Mouse (Mus musculus) midbrain, embryonic 11.5 days (tissue): Measurements from ENCODE around the gene Efemp2. TPM values are rescaled to one million over a fixed set of nuclear protein-coding genes. Genes with fewer than 3 reads are reported as not detected.

Source experiments
- ATAC-seq: fragments of 200-750 bp; cut with Nextera tagmentation; 2 replicates; pipeline ENCODE4 v1.8.0; 2017; ENCODE audit warnings: moderate TSS enrichment, moderate library complexity; ENCODE audit not compliant: low FRiP score
- DNase-seq: peaks from one replicate; pipeline ENCODE4 v3.0.0; 2015; ENCODE audit warnings: low spot score; ENCODE audit errors: missing footprints
- H3K27ac ChIP-seq: fragments of 300-500 bp; sonication (generic); 2 replicates; pipeline ENCODE4 v1.5.1; 2014; ENCODE audit warnings: low read depth, low read length
- H3K27me3 ChIP-seq: fragments of 300-500 bp; sonication (generic); 2 replicates; pipeline ENCODE4 v1.6.1; 2014; ENCODE audit warnings: mild to moderate bottlenecking, low read length, moderate library complexity, mixed read lengths; ENCODE audit not compliant: control insufficient read depth, insufficient read depth
- H3K36me3 ChIP-seq: fragments of 300-500 bp; sonication (generic); 2 replicates; pipeline ENCODE4 v1.6.1; 2014; ENCODE audit warnings: mild to moderate bottlenecking, low read length, moderate library complexity, mixed read lengths; ENCODE audit not compliant: control insufficient read depth, insufficient read depth
- H3K4me1 ChIP-seq: fragments of 300-500 bp; sonication (generic); 2 replicates; pipeline ENCODE4 v1.6.1; 2014; ENCODE audit warnings: low read length; ENCODE audit not compliant: control insufficient read depth, insufficient read depth
- H3K4me2 ChIP-seq: fragments of 300-500 bp; sonication (generic); 2 replicates; pipeline ENCODE4 v1.6.1; 2014; ENCODE audit warnings: mild to moderate bottlenecking, moderate library complexity
- H3K4me3 ChIP-seq: fragments of 300-500 bp; sonication (generic); 2 replicates; pipeline ENCODE4 v1.5.1; 2014; ENCODE audit warnings: low read depth, low read length
- H3K9ac ChIP-seq: fragments of 300-500 bp; sonication (generic); 2 replicates; pipeline ENCODE4 v1.6.1; 2014; ENCODE audit warnings: low read length
- H3K9me3 ChIP-seq: fragments of 300-500 bp; sonication (generic); 2 replicates; pipeline ENCODE4 v1.6.1; 2016; ENCODE audit warnings: low read length; ENCODE audit not compliant: control insufficient read depth
- WGBS: fragments of 180-500 bp; shearing (Covaris S2); extraction: QIAGEN DNeasy Blood & Tissue Kit; methylation state at CpG from one replicate; pipeline ENCODE4 v1.1.7; 2014; 5-methylcytosine and 5-hydroxymethylcytosine counted together
- polyA plus RNA-seq: library from polyadenylated mRNA; unstranded; fragments of >200 nt; fragmentation: Nextera tagmentation; extraction: Ambion mirVana; gene quantifications from 2 replicates; pipeline ENCODE4 v1.2.1, GENCODE M21; 2014

Gene Efemp2
- polyA plus RNA-seq = 52.7 and 54.7 TPM in 2 replicates

DNA sequence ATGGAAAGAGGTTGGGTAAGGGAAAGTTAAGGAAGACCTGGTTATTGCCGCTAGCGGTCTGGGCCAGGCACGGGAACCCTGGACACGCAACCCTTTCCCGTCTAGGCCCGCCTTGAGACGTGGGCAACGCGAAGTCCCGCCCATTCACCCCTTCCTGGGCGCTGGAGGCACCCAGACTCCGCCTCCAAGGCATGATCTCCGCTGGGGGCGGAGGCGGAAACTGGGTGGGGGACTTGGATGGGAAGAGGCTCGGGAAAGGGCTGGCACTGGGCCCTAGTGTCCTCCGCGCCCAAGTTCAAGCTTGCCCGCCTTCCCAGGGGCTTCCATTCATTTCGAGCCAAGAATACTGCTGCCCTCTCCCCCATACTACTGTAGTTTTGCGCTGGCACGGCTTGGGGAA lies at the start of gene Efemp2:
Gene Efemp2, plus strand, starts transcription at position 235 of the 400 bp plus-strand sequence.
- H3K4me2 ChIP-seq = peak within 1 kb of the TSS; percentile 95
- peak; percentile 96 for DNase-seq
- H3K4me3 ChIP-seq = peak within 1 kb of the TSS; percentile 62
- H3K36me3 ChIP-seq = no peaks in the 10 kb centered on the region
- peak within 1 kb of the TSS; percentile 88 for H3K9ac ChIP-seq
- 0 out of 2 replicates have a peak, but pooled peaks cover 2% of the 10 kb centered on the region for H3K27me3 ChIP-seq
- H3K4me1 ChIP-seq = peaks cover 15% of the 10 kb centered on the region
- H3K27ac ChIP-seq = peak within 1 kb of the TSS; percentile 5; the same call in 1 of the 2 replicates
- H3K9me3 ChIP-seq = no peaks in the 10 kb centered on the region
- WGBS = under 1% methylated on average over 22 of the region's 22 CpGs
- peak; percentile 78 for ATAC-seq

DNA sequence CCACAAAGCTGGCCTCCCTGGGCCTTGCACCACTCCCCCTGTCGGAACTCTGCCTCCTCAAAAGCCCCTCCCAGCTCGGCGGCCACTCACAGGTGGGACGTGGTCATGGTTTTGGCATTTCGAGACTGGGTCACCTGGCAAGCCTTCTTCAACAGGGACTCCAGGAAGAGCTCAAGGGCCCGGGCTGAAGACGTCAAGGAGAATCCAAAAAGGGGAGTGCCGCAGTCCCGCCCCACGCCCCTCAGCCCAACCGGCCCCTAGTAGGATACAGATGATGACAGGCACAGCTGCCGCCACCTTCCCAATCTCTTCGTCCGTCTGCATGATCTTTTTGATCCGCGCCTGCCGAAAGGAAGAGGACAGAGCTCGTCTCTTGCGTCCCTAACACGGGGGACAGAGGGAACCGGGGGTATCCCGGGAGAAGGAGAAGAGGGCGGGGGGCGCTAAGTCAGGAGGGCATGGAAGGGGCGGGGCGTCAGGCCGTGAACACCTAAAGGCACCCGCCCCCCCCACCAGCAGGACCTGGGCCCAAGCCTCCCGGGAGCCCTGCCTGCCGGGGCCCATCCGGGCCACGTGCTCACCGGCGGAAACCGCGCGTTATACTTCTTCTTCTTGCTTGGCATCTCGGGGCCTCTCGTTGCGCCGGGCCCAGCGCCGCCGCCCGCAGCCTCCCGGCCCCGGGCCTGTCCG lies 49.5 kb upstream of the Efemp2 start:
- peak; percentile 96 for DNase-seq
- peak overlapping the region; percentile 64 for H3K27ac ChIP-seq

DNA sequence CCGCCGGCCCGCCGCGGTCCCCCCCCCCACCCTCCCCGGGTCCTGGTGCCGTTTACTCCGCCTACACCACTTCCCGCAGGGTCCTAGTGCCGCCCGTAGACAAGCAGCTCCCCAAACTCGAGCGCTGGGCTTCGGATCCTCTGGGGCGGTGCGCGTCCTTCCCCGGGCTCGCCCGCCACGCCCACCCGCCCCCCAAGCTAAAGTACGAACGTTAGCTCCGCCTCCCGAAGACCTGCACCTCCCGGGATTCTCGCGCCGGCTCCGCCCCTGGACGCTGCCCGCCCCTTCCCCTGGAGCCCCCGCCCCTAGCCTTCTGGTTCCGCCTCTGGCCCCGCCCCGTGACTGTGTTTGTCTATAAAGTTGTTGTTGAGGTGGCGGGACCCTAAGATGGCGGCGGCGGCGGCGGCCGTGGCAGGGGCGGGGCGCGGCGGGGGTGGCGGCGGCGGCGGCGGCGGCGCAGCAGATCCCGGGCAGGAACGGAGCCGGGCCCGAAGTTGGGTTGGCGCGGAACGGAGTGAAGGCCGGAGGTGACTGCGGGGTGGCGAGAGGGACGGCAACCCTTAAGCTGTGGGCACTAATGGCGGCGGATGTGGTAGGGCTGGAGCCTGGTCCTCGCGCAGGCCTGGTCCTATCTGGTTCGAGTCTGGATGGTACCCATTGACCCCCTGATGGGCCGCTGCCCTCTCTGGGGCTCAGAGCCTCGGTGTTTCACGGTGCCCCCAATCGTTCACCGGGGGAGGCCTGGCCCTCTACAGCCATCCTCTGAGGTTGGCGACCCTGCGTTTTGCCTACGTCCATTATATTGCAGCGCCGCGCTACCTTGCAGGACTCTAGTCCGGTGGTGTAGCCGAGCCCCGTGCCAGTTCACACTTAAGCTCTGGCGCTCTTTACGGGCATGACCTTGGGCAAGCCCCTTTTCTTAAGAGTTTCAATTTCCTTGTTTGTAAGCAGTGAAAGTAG lies 48.7 kb upstream of the Efemp2 start, which contains the start of the genes Drap1 and AI837181:
Gene Drap1, minus strand, starts transcription at position 198 of the 960 bp plus-strand sequence.
Gene AI837181, plus strand, starts transcription at position 363 of the 960 bp plus-strand sequence.
- ATAC-seq = peak; percentile 93
- peak; percentile 99 for DNase-seq
- Histone ChIP-seq H3K4me1 (peaks cover 20% of the 10 kb centered on the region), H3K9ac (peak within 1 kb of the TSS; percentile 91), H3K27me3 (no peaks in the 10 kb centered on the region), H3K36me3 (0 out of 2 replicates have a peak, but pooled peaks cover 13% of the 10 kb centered on the region), H3K4me2 (peak within 1 kb of the TSS; percentile 78), H3K27ac (peak within 1 kb of the TSS; percentile 64), H3K9me3 (no peaks in the 10 kb centered on the region), H3K4me3 (peak within 1 kb of the TSS; percentile 85)
- WGBS = under 1% methylated on average over 67 of the region's 87 CpGs

More for the DNA sequence above, 49.5 kb upstream of the Efemp2 start:
- WGBS = under 1% methylated on average over 31 of the region's 48 CpGs
- 0 out of 2 replicates have a peak, but pooled peaks cover 13% of the 10 kb centered on the region for H3K36me3 ChIP-seq
- H3K9me3 ChIP-seq = no peaks in the 10 kb centered on the region
- H3K9ac ChIP-seq = peak overlapping the region; percentile 91
- H3K4me1 ChIP-seq = peaks cover 20% of the 10 kb centered on the region
- peak; percentile 68 for ATAC-seq
- no peaks in the 10 kb centered on the region for H3K27me3 ChIP-seq
- peak overlapping the region; percentile 78 for H3K4me2 ChIP-seq
- peak overlapping the region; percentile 85 for H3K4me3 ChIP-seq

DNA sequence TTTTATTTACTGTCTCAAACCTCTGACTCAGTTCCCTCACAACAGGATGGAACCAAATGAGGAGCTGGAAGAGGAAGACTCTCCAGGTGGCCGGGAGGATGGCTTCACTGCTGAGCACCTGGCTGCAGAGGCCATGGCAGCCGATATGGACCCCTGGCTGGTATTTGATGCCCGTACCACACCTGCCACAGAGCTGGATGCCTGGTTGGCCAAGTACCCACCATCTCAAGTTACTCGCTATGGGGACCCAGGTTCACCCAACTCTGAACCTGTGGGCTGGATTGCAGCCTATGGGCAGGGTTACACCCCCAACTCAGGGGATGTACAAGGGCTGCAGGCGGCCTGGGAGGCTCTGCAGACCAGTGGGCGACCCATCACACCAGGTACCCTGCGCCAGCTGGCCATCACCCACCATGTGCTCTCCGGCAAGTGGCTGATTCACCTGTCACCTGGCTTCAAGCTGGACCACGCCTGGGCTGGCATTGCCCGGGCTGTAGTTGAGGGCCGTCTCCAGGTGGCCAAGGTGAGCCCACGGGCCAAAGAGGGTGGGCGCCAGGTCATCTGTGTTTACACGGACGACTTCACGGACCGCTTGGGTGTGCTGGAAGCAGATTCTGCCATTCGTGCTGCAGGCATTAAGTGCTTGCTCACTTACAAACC lies 47.7 kb upstream of the Efemp2 start:
- Histone ChIP-seq H3K27me3 (no peaks in the 10 kb centered on the region), H3K4me3 (peak overlapping the region; percentile 85), H3K4me1 (peaks cover 20% of the 10 kb centered on the region), H3K9me3 (no peaks in the 10 kb centered on the region), H3K27ac (no peak overlapping the region), H3K36me3 (0 out of 2 replicates have a peak, but pooled peaks cover 9% of the 10 kb centered on the region), H3K4me2 (peak overlapping the region; percentile 78), H3K9ac (peak overlapping the region; percentile 91)
- DNase-seq = peak; percentile 76
- WGBS = 91% methylated on average over 18 of the region's 18 CpGs
- ATAC-seq = no peak

DNA sequence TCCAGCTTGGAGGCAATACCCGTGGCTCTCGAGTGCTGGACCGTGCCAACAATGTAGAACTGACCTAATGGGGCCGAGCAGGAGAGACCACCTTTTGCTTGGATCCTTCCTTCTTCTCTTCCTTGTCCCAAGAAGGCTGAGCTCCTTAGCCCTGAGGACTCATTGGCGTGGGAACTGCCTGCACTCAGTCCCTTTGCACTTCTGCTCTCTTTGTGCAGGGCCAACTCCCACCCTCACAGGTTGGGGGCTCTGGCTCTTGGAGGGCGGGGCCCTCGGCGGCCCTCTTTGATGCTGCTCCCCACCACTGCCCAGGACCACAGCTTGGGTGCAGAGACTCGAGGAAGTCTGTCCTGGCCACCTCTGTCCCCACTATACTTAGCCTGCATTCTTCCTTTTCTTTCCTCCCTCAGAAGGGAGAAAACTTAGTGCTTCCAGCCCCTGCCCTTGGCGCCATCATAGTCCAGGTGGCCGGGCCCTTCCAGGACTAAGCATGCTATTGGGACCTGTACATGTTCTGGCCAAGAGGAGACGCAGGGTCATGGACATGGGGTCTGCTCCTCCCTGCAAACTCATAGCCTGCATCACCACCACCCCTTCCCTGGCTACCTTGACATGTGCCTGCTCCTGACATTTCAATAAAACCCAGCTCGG lies 47.0 kb upstream of the Efemp2 start:
- WGBS = 93% methylated on average over 13 of the region's 13 CpGs

DNA sequence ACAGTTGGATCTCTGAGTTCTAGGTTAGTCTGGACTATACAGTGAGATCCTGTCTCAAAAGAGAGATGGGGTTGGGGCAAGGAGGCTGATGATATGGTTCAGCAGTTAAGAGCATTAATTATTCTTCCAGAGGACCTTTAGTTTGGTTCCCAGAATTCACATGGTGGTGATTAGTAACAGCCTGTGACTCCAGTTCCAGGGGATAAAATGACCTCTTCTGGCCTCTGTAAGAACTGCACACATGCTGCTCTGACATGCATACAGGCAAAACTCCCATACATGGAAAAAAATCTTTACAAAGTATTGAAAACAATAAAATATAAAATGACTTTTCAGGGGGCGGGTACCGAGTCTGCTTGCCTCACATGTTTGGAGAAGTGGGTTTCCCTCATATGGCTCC lies 45.7 kb upstream of the Efemp2 start:
- DNase-seq (peak; percentile 84), ATAC-seq (no peak)
- WGBS = 94% methylated on average over 2 of the region's 2 CpGs

More for the DNA sequence above, 47.0 kb upstream of the Efemp2 start:
- DNase-seq (peak; percentile 79), ATAC-seq (no peak)
- Histone ChIP-seq H3K9ac (no peak overlapping the region), H3K4me1 (peaks cover 20% of the 10 kb centered on the region), H3K27ac (no peak overlapping the region), H3K27me3 (no peaks in the 10 kb centered on the region), H3K4me3 (no peak overlapping the region), H3K9me3 (no peaks in the 10 kb centered on the region), H3K4me2 (no peak overlapping the region), H3K36me3 (0 out of 2 replicates have a peak, but pooled peaks cover 9% of the 10 kb centered on the region)

DNA sequence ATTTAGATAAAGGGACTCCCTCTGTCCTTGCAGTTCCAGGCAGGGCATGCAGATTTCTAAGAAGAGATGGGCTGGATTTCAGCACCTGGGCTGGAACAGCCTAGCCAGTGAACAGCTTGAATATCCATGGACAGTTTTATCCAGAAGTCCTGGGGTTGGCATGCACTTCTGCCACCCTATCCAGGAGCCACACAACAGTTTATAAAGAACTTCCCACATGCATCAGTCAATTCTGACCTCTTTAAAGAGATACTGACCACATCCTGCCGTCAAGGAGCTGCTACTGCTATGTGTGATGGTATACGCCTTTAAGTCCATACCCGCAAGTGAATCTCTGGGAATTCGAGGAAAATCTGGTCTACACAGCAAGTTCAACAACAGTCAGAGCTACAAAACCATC lies 44.5 kb upstream of the Efemp2 start:
- DNase-seq (peak; percentile 65), ATAC-seq (no peak)
- Histone ChIP-seq H3K4me1 (peaks cover 14% of the 10 kb centered on the region), H3K4me2 (no peak overlapping the region), H3K9ac (no peak overlapping the region), H3K36me3 (0 out of 2 replicates have a peak, but pooled peaks cover 5% of the 10 kb centered on the region), H3K27me3 (no peaks in the 10 kb centered on the region), H3K9me3 (no peaks in the 10 kb centered on the region), H3K27ac (no peak overlapping the region), H3K4me3 (no peak overlapping the region)
- 84% methylated on average over 4 of the region's 4 CpGs for WGBS

More for the DNA sequence above, 45.7 kb upstream of the Efemp2 start:
- Histone ChIP-seq H3K4me3 (no peak overlapping the region), H3K9me3 (no peaks in the 10 kb centered on the region), H3K27ac (no peak overlapping the region), H3K27me3 (no peaks in the 10 kb centered on the region), H3K4me2 (no peak overlapping the region), H3K36me3 (0 out of 2 replicates have a peak, but pooled peaks cover 5% of the 10 kb centered on the region), H3K4me1 (peaks cover 18% of the 10 kb centered on the region), H3K9ac (no peak overlapping the region)

DNA sequence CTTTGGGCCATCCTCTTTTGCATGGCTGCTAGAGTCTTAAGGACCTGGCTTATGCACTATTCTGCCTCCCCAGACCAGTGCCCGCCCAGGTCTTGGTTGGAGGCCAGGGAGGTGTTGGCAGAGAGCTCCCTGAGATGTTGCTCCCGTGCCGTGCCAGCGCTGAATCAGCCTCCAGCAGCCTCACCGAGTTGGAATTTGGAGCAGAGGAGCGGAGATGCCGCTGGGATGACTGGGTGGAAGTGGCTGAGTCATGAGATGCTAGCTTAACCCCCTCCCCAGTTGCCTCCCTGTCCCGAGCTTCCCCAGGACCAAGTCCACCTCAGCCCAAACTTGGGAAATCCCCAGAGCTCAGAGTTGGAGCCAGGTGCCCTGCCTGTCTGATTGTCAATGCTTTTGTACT lies 43.9 kb upstream of the Efemp2 start:
- ATAC-seq (no peak), DNase-seq (peak; percentile 33)
- Histone ChIP-seq H3K4me3 (no peak overlapping the region), H3K4me1 (peaks cover 14% of the 10 kb centered on the region), H3K9me3 (no peaks in the 10 kb centered on the region), H3K36me3 (0 out of 2 replicates have a peak, but pooled peaks cover 5% of the 10 kb centered on the region), H3K27me3 (no peaks in the 10 kb centered on the region), H3K27ac (no peak overlapping the region), H3K4me2 (no peak overlapping the region), H3K9ac (no peak overlapping the region)
- WGBS = 75% methylated on average over 8 of the region's 8 CpGs
